Mouse (Mus musculus) left cerebral cortex, postnatal 25 days (tissue): Measurements from ENCODE around the gene Rita1. TPM values are rescaled to one million over a fixed set of nuclear protein-coding genes. Genes with fewer than 3 reads are reported as not detected.

Experiments
- DNase-seq, 2 experiments: peaks; one replicate each; pipeline ENCODE4 v3.0.0; 2022; ENCODE audit warnings: low spot score in 2 of 2, mixed read lengths in 1 of 2
- intact Hi-C: fragments of 180-260 bp; cut with DNase I; formaldehyde crosslinking; loops from one replicate; pipeline ENCODE4 v1.15.1; 2025
- total RNA-seq, 2 experiments: library from RNA; stranded (reverse); gene quantifications; 2 replicates each; pipeline ENCODE4 v1.2.3; 2021

Gene Rita1
- total RNA-seq, 2 experiments from 2014 or later, result 31.4 to 32.6 TPM

- no peak for DNase-seq
- intact Hi-C loops, result no loop called here
Observed at GRCm38 (mm10) chr5:120562956-120563913, 49.2 kb downstream of the Rita1 start.

GRCm38 (mm10) chr5:120560616-120561311 is 51.6 kb downstream of the Rita1 start:
- peak in 1 of 2 experiments; percentile 79 for DNase-seq
- intact Hi-C loops, result loop anchor here (1.0 kb wide), 1 partner anchor 28 kb away; the partner anchor contains the start of gene Tpcn1

- peak in 1 of 2 experiments; percentile 72 for DNase-seq
- intact Hi-C loops, result loop anchor here (1.0 kb wide), 1 partner anchor 28 kb away; the partner anchor contains the start of gene Tpcn1
Observed at GRCm38 (mm10) chr5:120560129-120560615, 52.2 kb downstream of the Rita1 start.

- peak in 1 of 2 experiments; percentile 49 for DNase-seq
- intact Hi-C loops, result loop anchor here (5.0 kb wide), 1 partner anchor 49 kb away; no protein-coding TSS in a partner anchor
Observed at GRCm38 (mm10) chr5:120558762-120559161, 53.6 kb downstream of the Rita1 start.

- intact Hi-C loops, result loop anchor here (5.0 kb wide), 1 partner anchor 49 kb away; no protein-coding TSS in a partner anchor
- DNase-seq, result no peak
Observed at GRCm38 (mm10) chr5:120558041-120558440, 54.3 kb downstream of the Rita1 start.

GRCm38 (mm10) chr5:120555871-120556270 is 56.5 kb downstream of the Rita1 start:
- intact Hi-C loops, result loop anchor here (5.0 kb wide), 1 partner anchor 51 kb away; no protein-coding TSS in a partner anchor
- DNase-seq, result no peak

GRCm38 (mm10) chr5:120550673-120551072 is 61.7 kb downstream of the Rita1 start:
- peak in 1 of 2 experiments; percentile 73 for DNase-seq
- intact Hi-C loops, result no loop called here

- DNase-seq, result no peak
- intact Hi-C loops, result no loop called here
Observed at GRCm38 (mm10) chr5:120550137-120550536, 62.3 kb downstream of the Rita1 start.

GRCm38 (mm10) chr5:120548236-120548850 is 64.0 kb downstream of the Rita1 start:
- no peak for DNase-seq
- intact Hi-C loops, result no loop called here

Other genes with a start within 250 kb of the Rita1 start
- under 1 TPM; 0.21 to 0.25 TPM for gene Lhx5, start 180.9 kb downstream of the Rita1 start, total RNA-seq
- gene Sdsl, start 139.8 kb downstream of the Rita1 start, total RNA-seq, result 1 to 10 TPM; 4.6 to 6.4 TPM
- gene Sds, start 136.1 kb downstream of the Rita1 start, total RNA-seq, result under 1 TPM in 1 of 2 experiments, not detected in 1; 0.27 TPM
- gene Plbd2, start 109.0 kb downstream of the Rita1 start, total RNA-seq, result 10 to 100 TPM; 56.9 to 58.9 TPM
- 1 to 10 TPM; 5.9 to 6.0 TPM for gene Slc8b1, start 101.4 kb downstream of the Rita1 start, total RNA-seq
- gene Tpcn1, start 23.9 kb downstream of the Rita1 start, total RNA-seq, result 10 to 100 TPM; 33.9 to 39.4 TPM
- under 1 TPM; 0.32 to 0.48 TPM for gene Iqcd, start 23.6 kb downstream of the Rita1 start, total RNA-seq
- 10 to 100 TPM; 38.7 to 39.6 TPM for gene Ddx54, start 150 bp upstream of the Rita1 start, total RNA-seq
- gene Cfap73, start 21.6 kb upstream of the Rita1 start, total RNA-seq, result not detected
- 10 to 100 TPM; 81.0 to 82.3 TPM for gene Rasal1, start 36.2 kb upstream of the Rita1 start, total RNA-seq
- gene Dtx1, start 99.3 kb upstream of the Rita1 start, total RNA-seq, result 10 to 100 TPM; 68.9 to 71.2 TPM
- gene Oas2, start 137.3 kb upstream of the Rita1 start, total RNA-seq, result under 1 TPM in 1 of 2 experiments, not detected in 1; 0.30 TPM
- not detected for gene Oas3, start 165.1 kb upstream of the Rita1 start, total RNA-seq
- not detected for gene Oas1e, start 182.9 kb upstream of the Rita1 start, total RNA-seq
- under 1 TPM; 0.66 to 0.94 TPM for gene Oas1c, start 199.9 kb upstream of the Rita1 start, total RNA-seq
- not detected for gene Oas1f, start 234.8 kb upstream of the Rita1 start, total RNA-seq
- not detected for gene Oas1h, start 248.8 kb upstream of the Rita1 start, total RNA-seq